Mouse (Mus musculus): ENCODE results near the gene Gpc4. TPM values are rescaled to one million over a fixed set of nuclear protein-coding genes. Genes with fewer than 3 reads are reported as not detected.

The Gpc4 gene
- polyA plus RNA-seq, 1 experiment from 2014 or later: 36.2 TPM

- Histone ChIP-seq H3K27me3 (ENCODE audit: insufficient read depth, low read length) (no peaks in the 10 kb centered on the region), H3K36me3 (ENCODE audit: insufficient read depth) (no peaks in the 10 kb centered on the region)
- no peak for TF ChIP-seq CTCF (IDR thresholded peaks at IDR 0.05; ENCODE audit: low read depth)
Measured at GRCm38 (mm10) chrX:52086885-52087573, 78.0 kb downstream of the Gpc4 start.

GRCm38 (mm10) chrX:52083557-52083956 lies 81.5 kb downstream of the Gpc4 start:
- Histone ChIP-seq H3K27ac (ENCODE audit: low read depth) (no peak overlapping the region), H3K9me3 (ENCODE audit: low read depth, low read length) (no peaks in the 10 kb centered on the region), H3K4me2 (no peak overlapping the region), H3K36me3 (ENCODE audit: insufficient read depth) (no peaks in the 10 kb centered on the region), H3K9ac (no peak overlapping the region), H3K4me1 (ENCODE audit: insufficient read depth) (no peaks in the 10 kb centered on the region), H3K27me3 (ENCODE audit: insufficient read depth, low read length) (no peaks in the 10 kb centered on the region), H3K4me3 (ENCODE audit: low read depth, low read length) (no peak overlapping the region)
- WGBS: 75% methylated on average over 3 of the region's 3 CpGs
- ATAC-seq (ENCODE audit: insufficient read depth): no peak
- no peak for DNase-seq
- TF ChIP-seq CTCF (IDR thresholded peaks at IDR 0.05; ENCODE audit: low read depth): no peak

More at GRCm38 (mm10) chrX:52086885-52087573, 78.0 kb downstream of the Gpc4 start:
- Histone ChIP-seq H3K9me3 (ENCODE audit: low read depth, low read length) (no peaks in the 10 kb centered on the region), H3K4me3 (ENCODE audit: low read depth, low read length) (no peak overlapping the region), H3K4me1 (ENCODE audit: insufficient read depth) (no peaks in the 10 kb centered on the region), H3K4me2 (no peak overlapping the region), H3K9ac (no peak overlapping the region), H3K27ac (ENCODE audit: low read depth) (no peak overlapping the region)
- 75% methylated on average over 8 of the region's 8 CpGs for WGBS
- no peak for DNase-seq
- no peak for ATAC-seq (ENCODE audit: insufficient read depth)

GRCm38 (mm10) chrX:52072410-52072809 lies 92.6 kb downstream of the Gpc4 start:
- Histone ChIP-seq H3K4me1 (ENCODE audit: insufficient read depth) (no peaks in the 10 kb centered on the region), H3K36me3 (ENCODE audit: insufficient read depth) (no peaks in the 10 kb centered on the region), H3K9ac (no peak overlapping the region), H3K27ac (ENCODE audit: low read depth) (no peak overlapping the region), H3K27me3 (ENCODE audit: insufficient read depth, low read length) (no peaks in the 10 kb centered on the region), H3K4me2 (no peak overlapping the region), H3K4me3 (ENCODE audit: low read depth, low read length) (no peak overlapping the region), H3K9me3 (ENCODE audit: low read depth, low read length) (no peaks in the 10 kb centered on the region)
- 64% methylated on average over 2 of the region's 2 CpGs for WGBS
- ATAC-seq (ENCODE audit: insufficient read depth): no peak
- no peak for DNase-seq
- TF ChIP-seq CTCF (IDR thresholded peaks at IDR 0.05; ENCODE audit: low read depth): no peak

- Histone ChIP-seq H3K9me3 (ENCODE audit: low read depth, low read length) (no peaks in the 10 kb centered on the region), H3K9ac (no peak overlapping the region), H3K4me3 (ENCODE audit: low read depth, low read length) (no peak overlapping the region), H3K27me3 (ENCODE audit: insufficient read depth, low read length) (no peaks in the 10 kb centered on the region), H3K36me3 (ENCODE audit: insufficient read depth) (no peaks in the 10 kb centered on the region), H3K27ac (ENCODE audit: low read depth) (no peak overlapping the region), H3K4me2 (no peak overlapping the region), H3K4me1 (ENCODE audit: insufficient read depth) (no peaks in the 10 kb centered on the region)
- DNase-seq (peak; percentile 57), ATAC-seq (ENCODE audit: insufficient read depth) (no peak)
- WGBS: 50% methylated on average over 13 of the region's 13 CpGs
- TF ChIP-seq CTCF (IDR thresholded peaks at IDR 0.05; ENCODE audit: low read depth): no peak
Measured at GRCm38 (mm10) chrX:52053416-52053815, 111.6 kb downstream of the Gpc4 start.

GRCm38 (mm10) chrX:52052011-52052410 lies 113.0 kb downstream of the Gpc4 start:
- no peak for ATAC-seq (ENCODE audit: insufficient read depth)
- DNase-seq: peak; percentile 83
- Histone ChIP-seq H3K27me3 (ENCODE audit: insufficient read depth, low read length) (no peaks in the 10 kb centered on the region), H3K4me1 (ENCODE audit: insufficient read depth) (no peaks in the 10 kb centered on the region), H3K4me3 (ENCODE audit: low read depth, low read length) (no peak overlapping the region), H3K36me3 (ENCODE audit: insufficient read depth) (no peaks in the 10 kb centered on the region), H3K9ac (no peak overlapping the region), H3K9me3 (ENCODE audit: low read depth, low read length) (no peaks in the 10 kb centered on the region), H3K27ac (ENCODE audit: low read depth) (no peak overlapping the region), H3K4me2 (no peak overlapping the region)
- TF ChIP-seq CTCF (IDR thresholded peaks at IDR 0.05; ENCODE audit: low read depth): no peak
- 24% methylated on average over 5 of the region's 5 CpGs for WGBS

- DNase-seq (no peak), ATAC-seq (ENCODE audit: insufficient read depth) (no peak)
- no peak for TF ChIP-seq CTCF (IDR thresholded peaks at IDR 0.05; ENCODE audit: low read depth)
- H3K9ac ChIP-seq: no peak overlapping the region
- H3K4me2 ChIP-seq: no peak overlapping the region
- no peak overlapping the region; the same call in 1 of the 2 replicates for H3K27ac ChIP-seq (ENCODE audit: low read depth)
- H3K4me3 ChIP-seq (ENCODE audit: low read depth, low read length): no peak overlapping the region
- H3K36me3 ChIP-seq (ENCODE audit: insufficient read depth): no peaks in the 10 kb centered on the region
- no peaks in the 10 kb centered on the region for H3K9me3 ChIP-seq (ENCODE audit: low read depth, low read length)
- H3K4me1 ChIP-seq (ENCODE audit: insufficient read depth): no peaks in the 10 kb centered on the region
- no peaks in the 10 kb centered on the region for H3K27me3 ChIP-seq (ENCODE audit: insufficient read depth, low read length)
- 41% methylated on average over 4 of the region's 4 CpGs for WGBS
Measured at GRCm38 (mm10) chrX:52050941-52051340, 114.1 kb downstream of the Gpc4 start.

- no peak overlapping the region for H3K9ac ChIP-seq
- H3K36me3 ChIP-seq (ENCODE audit: insufficient read depth): no peaks in the 10 kb centered on the region
- no peak for DNase-seq
- no peaks in the 10 kb centered on the region for H3K4me1 ChIP-seq (ENCODE audit: insufficient read depth)
- H3K27ac ChIP-seq (ENCODE audit: low read depth): no peak overlapping the region
- H3K27me3 ChIP-seq (ENCODE audit: insufficient read depth, low read length): no peaks in the 10 kb centered on the region
- H3K9me3 ChIP-seq (ENCODE audit: low read depth, low read length): no peaks in the 10 kb centered on the region
- TF ChIP-seq CTCF (IDR thresholded peaks at IDR 0.05; ENCODE audit: low read depth): no peak
- WGBS: 57% methylated on average over 1 of the region's 1 CpGs
- H3K4me2 ChIP-seq: no peak overlapping the region
- no peak for ATAC-seq (ENCODE audit: insufficient read depth)
- H3K4me3 ChIP-seq (ENCODE audit: low read depth, low read length): no peak overlapping the region
Measured at GRCm38 (mm10) chrX:52039875-52040274, 125.2 kb downstream of the Gpc4 start.
